Mouse (Mus musculus) T-helper 2 cell (primary cell): ENCODE measurements around the gene Gm3252.
"Not testable (repeated sequence)": the region's sequence is repeated elsewhere in the genome, so short reads cannot be mapped to it uniquely, and the experiment has no call there.

Experiments
- in situ Hi-C: fragments of 300-600 bp; cut with MboI, MseI; formaldehyde crosslinking; loops from one replicate; pipeline ENCODE4 v1.15.1; 2025; ENCODE audit warnings: high pct_unique_total_duplicates

Gene Gm3252

GRCm38 (mm10) chr14:4726038-4726880, at the start of gene Gm3252:
Gene Gm3252, plus strand, starts transcription at chr14:4726775.
- in situ Hi-C loops = not testable (repeated sequence)

- in situ Hi-C loops = not testable (repeated sequence)
These were observed 17.6 kb upstream of the Gm3252 start, which contains the start of gene Gm7876 for GRCm38 (mm10) chr14:4708938-4709337. Gene Gm7876, plus strand, starts transcription at chr14:4709238.

GRCm38 (mm10) chr14:4776037-4776436, 49.5 kb downstream of the Gm3252 start, which contains the start of gene Gm9602:
Gene Gm9602, plus strand, starts transcription at chr14:4776337.
- in situ Hi-C loops = not testable (repeated sequence)
